Mouse (Mus musculus): ENCODE measurements around the gene Gm37419. TPM values are rescaled to one million over a fixed set of nuclear protein-coding genes. Genes with fewer than 3 reads are reported as not detected.
A peak's percentile ranks its signal among the peaks of the same experiment; 100 is the strongest.

The Gm37419 gene
- not detected for total RNA-seq (2021)

- intact Hi-C loops (cut with DNase I) = loop anchor here (2.0 to 10.0 kb wide), 7 partner anchors 496 to 1966 kb away; no protein-coding TSS in a partner anchor
- DNase-seq (ENCODE audit: extremely low spot score in 1 of 2, low spot score in 2 of 2) = peak; percentile 82 to 90
These were observed at the start of gene Gm37419, which contains the start of gene Bcl6 for GRCm38 (mm10) chr16:23988466-23989208. Gene Gm37419, plus strand, starts transcription at chr16:23988482. Gene Bcl6, minus strand, starts transcription at chr16:23988852.

DNA sequence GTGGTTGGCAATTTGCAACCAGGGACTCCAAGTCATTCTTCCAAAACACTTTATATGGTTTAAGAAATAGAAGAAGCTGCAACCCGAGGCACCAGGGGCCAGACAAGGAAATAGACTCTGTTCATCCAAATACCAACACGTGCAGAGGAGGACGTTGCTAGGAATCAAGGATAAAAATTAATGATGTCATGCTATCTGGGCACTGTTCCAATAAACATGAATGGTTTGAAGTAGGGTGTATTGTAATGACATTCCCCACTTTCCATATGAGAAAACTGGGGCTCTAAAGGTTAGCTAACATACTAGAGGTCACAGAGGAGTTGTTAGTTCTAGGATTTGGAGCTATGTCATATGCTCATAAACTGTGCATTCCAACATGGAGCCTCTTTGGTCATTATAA, 43.5 kb upstream of the Gm37419 start:
- DNase-seq (ENCODE audit: extremely low spot score in 1 of 2, low spot score in 2 of 2) = no peak

GRCm38 (mm10) chr16:23947654-23948053, 40.6 kb upstream of the Gm37419 start:
- intact Hi-C loops (cut with DNase I) = no loop called here
- DNase-seq (ENCODE audit: extremely low spot score in 1 of 2, low spot score in 2 of 2) = no peak

More for the DNA sequence above, 43.5 kb upstream of the Gm37419 start:
- intact Hi-C loops (cut with DNase I) = no loop called here

GRCm38 (mm10) chr16:23952101-23952727, 36.1 kb upstream of the Gm37419 start:
- intact Hi-C loops (cut with DNase I) = no loop called here
- DNase-seq (ENCODE audit: extremely low spot score in 1 of 2, low spot score in 2 of 2) = no peak

GRCm38 (mm10) chr16:23953189-23953958, 34.9 kb upstream of the Gm37419 start:
- intact Hi-C loops (cut with DNase I) = loop anchor here (1.0 kb wide), 2 partner anchors 403 to 501 kb away; no protein-coding TSS in a partner anchor
- DNase-seq (ENCODE audit: extremely low spot score in 1 of 2, low spot score in 2 of 2) = peak in 1 of 2 experiments; percentile 69

DNA sequence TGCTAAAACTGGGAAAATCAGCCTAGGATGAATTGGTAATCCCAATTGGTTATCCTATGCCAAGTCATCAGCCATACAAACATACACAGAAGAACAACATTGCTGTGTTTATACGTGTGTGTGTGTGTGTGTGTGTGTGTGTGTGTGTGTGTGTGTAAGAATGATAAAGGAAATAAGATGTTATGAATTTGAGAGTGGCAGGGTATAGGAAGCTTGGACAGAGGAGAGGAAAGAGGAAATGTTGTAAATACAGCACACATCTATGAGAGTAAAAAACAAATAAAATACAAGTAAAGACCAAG, 34.4 kb upstream of the Gm37419 start:
- intact Hi-C loops (cut with DNase I) = loop anchor here (1.0 kb wide), 2 partner anchors 404 to 502 kb away; no protein-coding TSS in a partner anchor
- no peak for DNase-seq (ENCODE audit: extremely low spot score in 1 of 2, low spot score in 2 of 2)

- DNase-seq (ENCODE audit: extremely low spot score in 1 of 2, low spot score in 2 of 2) = no peak
- intact Hi-C loops (cut with DNase I) = no loop called here
These were observed 29.3 kb upstream of the Gm37419 start for GRCm38 (mm10) chr16:23958938-23959337.

GRCm38 (mm10) chr16:23962401-23962800, 25.9 kb upstream of the Gm37419 start:
- intact Hi-C loops (cut with DNase I) = no loop called here
- DNase-seq (ENCODE audit: extremely low spot score in 1 of 2, low spot score in 2 of 2) = no peak

GRCm38 (mm10) chr16:23963896-23964668, 24.2 kb upstream of the Gm37419 start:
- intact Hi-C loops (cut with DNase I) = no loop called here
- DNase-seq (ENCODE audit: extremely low spot score in 1 of 2, low spot score in 2 of 2) = no peak

DNA sequence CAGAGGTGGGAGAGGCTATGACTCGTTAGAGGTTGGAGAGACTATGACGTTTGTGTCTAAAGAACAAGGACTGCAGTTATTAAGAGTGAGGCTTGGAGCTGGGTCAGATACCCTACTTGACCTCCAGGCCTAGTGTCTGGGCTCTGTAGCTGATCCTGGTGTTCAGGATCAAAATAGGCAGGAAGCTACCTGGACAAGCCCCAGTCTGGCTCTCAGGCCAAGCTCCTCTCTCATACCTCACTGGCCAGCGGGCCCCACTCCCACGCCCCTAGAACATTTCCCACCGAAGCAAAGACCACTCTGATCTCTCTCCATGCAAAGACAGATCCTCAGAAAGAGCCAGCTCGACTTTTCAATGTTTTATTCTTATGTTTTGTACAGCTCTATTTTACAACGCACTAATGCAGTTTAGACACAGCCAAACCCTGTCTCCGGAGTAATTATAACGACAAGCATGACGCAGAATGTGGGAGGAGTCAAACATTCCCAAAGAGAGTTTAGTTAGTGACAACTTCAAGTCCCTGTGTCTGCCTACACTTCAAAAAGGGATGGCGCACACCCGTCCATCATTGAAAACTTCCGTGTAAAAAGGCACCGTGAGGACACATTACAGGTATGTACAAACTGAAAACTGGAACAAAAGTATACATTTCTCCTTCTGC, 23.4 kb upstream of the Gm37419 start:
- intact Hi-C loops (cut with DNase I) = no loop called here
- DNase-seq (ENCODE audit: extremely low spot score in 1 of 2, low spot score in 2 of 2) = no peak

DNA sequence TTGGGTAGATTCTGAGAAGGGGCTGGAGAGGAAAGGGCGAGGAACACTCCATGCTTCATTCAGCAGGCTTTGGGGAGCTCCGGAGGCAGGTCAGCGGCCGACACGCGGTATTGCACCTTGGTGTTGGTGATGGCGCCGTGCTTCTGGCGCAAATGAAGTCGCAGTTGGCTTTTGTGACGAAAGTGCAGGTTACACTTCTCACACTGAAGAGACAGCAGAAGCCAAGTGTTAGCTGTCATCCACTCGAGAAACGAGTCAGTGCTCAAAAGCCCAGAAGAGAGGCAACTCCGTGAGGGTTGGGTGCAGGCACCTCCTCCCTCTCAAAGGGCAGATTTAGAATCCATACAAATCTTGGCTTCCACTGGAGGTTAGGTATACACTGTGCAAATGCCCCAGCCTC, 22.2 kb upstream of the Gm37419 start:
- no peak for DNase-seq (ENCODE audit: extremely low spot score in 1 of 2, low spot score in 2 of 2)
- intact Hi-C loops (cut with DNase I) = no loop called here

GRCm38 (mm10) chr16:23967301-23967700, 21.0 kb upstream of the Gm37419 start:
- no peak for DNase-seq (ENCODE audit: extremely low spot score in 1 of 2, low spot score in 2 of 2)
- intact Hi-C loops (cut with DNase I) = no loop called here

GRCm38 (mm10) chr16:23968888-23969287, 19.4 kb upstream of the Gm37419 start:
- intact Hi-C loops (cut with DNase I) = no loop called here
- DNase-seq (ENCODE audit: extremely low spot score in 1 of 2, low spot score in 2 of 2) = no peak

- intact Hi-C loops (cut with DNase I) = no loop called here
- no peak for DNase-seq (ENCODE audit: extremely low spot score in 1 of 2, low spot score in 2 of 2)
These were observed 18.4 kb upstream of the Gm37419 start for GRCm38 (mm10) chr16:23969919-23970318.

DNA sequence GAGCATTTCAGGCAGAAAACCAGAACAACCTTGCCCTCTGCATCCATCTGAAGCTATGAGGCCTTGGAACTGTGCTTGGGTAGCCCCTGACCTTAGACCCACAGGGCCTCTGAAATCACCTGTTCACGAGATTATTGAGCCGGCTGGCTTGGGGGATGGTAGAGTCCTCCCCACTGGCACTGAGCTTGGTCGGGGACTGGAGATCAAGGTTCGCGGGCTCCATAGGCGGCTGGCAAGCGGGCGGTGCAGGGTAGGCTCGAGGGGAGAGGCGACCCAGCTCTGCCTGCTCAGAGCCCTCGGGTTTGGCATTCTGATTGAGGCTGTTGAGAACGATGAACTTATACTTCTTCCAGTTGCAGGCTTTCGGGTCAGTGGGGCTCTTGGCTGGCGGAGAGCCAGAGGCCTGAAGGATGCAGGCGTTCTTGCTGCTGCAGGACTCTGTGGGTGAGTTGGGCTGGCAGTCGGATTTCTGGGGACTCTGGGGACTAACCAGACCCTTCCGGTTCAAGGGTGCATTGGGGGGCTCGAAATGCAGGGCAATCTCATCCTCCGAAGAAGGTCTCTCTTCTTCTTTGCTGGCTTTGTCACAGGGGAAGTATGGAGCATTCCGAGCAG, 16.0 kb upstream of the Gm37419 start:
- no peak for DNase-seq (ENCODE audit: extremely low spot score in 1 of 2, low spot score in 2 of 2)
- intact Hi-C loops (cut with DNase I) = no loop called here

DNA sequence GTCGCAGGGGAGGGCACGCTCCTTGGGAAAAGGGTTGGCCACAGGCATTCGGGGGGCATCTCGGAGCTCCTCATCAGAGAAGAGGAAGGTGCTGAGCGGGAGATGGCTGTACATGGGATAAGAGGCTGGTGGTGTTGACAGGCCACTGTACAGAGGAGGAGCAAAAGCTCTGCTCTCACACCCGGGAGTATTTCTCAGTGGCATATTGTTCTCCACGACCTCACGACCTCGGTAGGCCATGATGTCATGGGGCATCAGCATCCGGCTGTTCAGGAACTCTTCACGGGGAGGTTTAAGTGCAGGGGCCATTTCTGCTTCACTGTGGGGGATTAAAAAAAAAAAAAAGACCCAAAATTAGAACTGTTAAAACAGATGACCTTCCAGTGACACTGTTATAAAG, 15.4 kb upstream of the Gm37419 start:
- intact Hi-C loops (cut with DNase I) = no loop called here
- no peak for DNase-seq (ENCODE audit: extremely low spot score in 1 of 2, low spot score in 2 of 2)

DNA sequence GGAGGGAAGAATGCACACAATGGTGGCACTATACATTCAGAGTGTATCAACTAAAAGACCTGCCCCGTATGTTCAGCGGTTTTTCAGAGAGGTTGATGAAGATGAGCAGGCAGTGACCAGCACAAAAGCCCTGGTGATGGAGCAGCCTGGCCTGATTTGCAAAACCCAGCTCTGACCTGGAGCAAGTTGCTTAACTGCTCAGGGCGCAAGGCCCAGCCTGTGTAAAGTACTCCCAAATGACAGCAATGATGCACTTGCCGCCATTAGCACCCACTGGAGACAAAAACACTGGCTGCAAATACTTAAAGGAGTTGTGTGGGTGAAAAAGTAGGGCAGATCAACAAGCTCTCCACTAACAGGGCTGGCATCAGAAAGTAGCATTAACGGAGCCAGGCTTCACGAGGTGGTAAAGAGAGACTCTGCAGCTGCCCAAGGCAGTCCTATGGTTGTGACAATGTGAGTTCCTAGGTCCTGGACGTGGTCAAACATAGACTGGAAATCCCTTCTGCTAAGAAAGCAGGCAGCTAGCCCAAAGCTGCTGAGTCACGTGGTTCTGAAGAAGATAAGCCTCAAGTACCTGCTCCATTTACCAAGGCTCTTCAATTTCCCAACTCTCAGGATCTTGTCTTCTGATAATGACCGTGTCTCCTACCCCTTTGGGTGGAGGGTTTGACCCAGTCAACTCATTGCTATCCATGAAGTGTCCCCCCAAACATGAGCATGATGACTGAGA, 14.5 kb upstream of the Gm37419 start:
- no peak for DNase-seq (ENCODE audit: extremely low spot score in 1 of 2, low spot score in 2 of 2)
- intact Hi-C loops (cut with DNase I) = no loop called here
